Mouse (Mus musculus) intestine, postnatal 0 days (tissue): ENCODE data around the gene Slc22a18. TPM values are rescaled to one million over a fixed set of nuclear protein-coding genes. Genes with fewer than 3 reads are reported as not detected.
"Not testable (repeated sequence)": the region's sequence is repeated elsewhere in the genome, so short reads cannot be mapped to it uniquely, and the experiment has no call there.

ENCODE experiments used
- ATAC-seq: fragments of 200-750 bp; cut with Nextera tagmentation; 2 replicates; pipeline ENCODE4 v1.8.0; 2017; ENCODE audit warnings: mild to moderate bottlenecking, moderate TSS enrichment, moderate library complexity
- H3K27ac ChIP-seq: fragments of 300-500 bp; sonication (generic); 2 replicates; pipeline ENCODE4 v1.5.1; 2014; ENCODE audit warnings: mild to moderate bottlenecking, low read depth, low read length, moderate library complexity
- H3K27me3 ChIP-seq: fragments of 300-500 bp; sonication (generic); replicated peaks from 2 replicates; pipeline ENCODE4 v1.6.1; 2014; ENCODE audit warnings: low read length, mixed read lengths; ENCODE audit not compliant: control insufficient read depth, insufficient read depth
- H3K36me3 ChIP-seq: fragments of 300-500 bp; sonication (generic); 2 replicates; pipeline ENCODE4 v1.6.1; 2014; ENCODE audit warnings: mild to moderate bottlenecking, moderate library complexity; ENCODE audit not compliant: control insufficient read depth, insufficient read depth
- H3K4me1 ChIP-seq: fragments of 300-500 bp; sonication (generic); replicated peaks from 2 replicates; pipeline ENCODE4 v1.6.1; 2014; ENCODE audit warnings: antibody characterized with exemption, low read length, mixed read lengths; ENCODE audit not compliant: control insufficient read depth, insufficient read depth
- H3K4me2 ChIP-seq: fragments of 300-500 bp; sonication (generic); replicated peaks from 2 replicates; pipeline ENCODE4 v1.6.1; 2014; ENCODE audit warnings: low read depth, mild to moderate bottlenecking, moderate library complexity
- H3K4me3 ChIP-seq: fragments of 300-500 bp; sonication (generic); 2 replicates; pipeline ENCODE4 v1.5.1; 2014; ENCODE audit warnings: low read depth, low read length
- H3K9ac ChIP-seq: fragments of 300-500 bp; sonication (generic); 2 replicates; pipeline ENCODE4 v1.6.1; 2014; ENCODE audit warnings: mild to moderate bottlenecking, low read depth, low read length
- H3K9me3 ChIP-seq: fragments of 300-500 bp; sonication (generic); 2 replicates; pipeline ENCODE4 v1.6.1; 2016; ENCODE audit warnings: mixed run types; ENCODE audit not compliant: control insufficient read depth
- CTCF ChIP-seq: sonication (generic); IDR thresholded peaks from 2 replicates; pipeline ENCODE4 v1.5.1; 2016; ENCODE audit warnings: low read depth, mild to moderate bottlenecking, control low read depth, antibody characterized with exemption, moderate library complexity
- WGBS: fragments of 180-500 bp; shearing (Covaris S2); extraction: QIAGEN DNeasy Blood & Tissue Kit; methylation state at CpG from one replicate; pipeline ENCODE4 v1.1.7; 2014; 5-methylcytosine and 5-hydroxymethylcytosine counted together
- polyA plus RNA-seq: library from polyadenylated mRNA; unstranded; fragments of >200 nt; fragmentation: Nextera tagmentation; extraction: Ambion mirVana; gene quantifications from 2 replicates; pipeline ENCODE4 v1.2.1, GENCODE M21; 2015

The Slc22a18 gene
- polyA plus RNA-seq, 1 experiment from 2014 or later = 21.6 TPM

DNA sequence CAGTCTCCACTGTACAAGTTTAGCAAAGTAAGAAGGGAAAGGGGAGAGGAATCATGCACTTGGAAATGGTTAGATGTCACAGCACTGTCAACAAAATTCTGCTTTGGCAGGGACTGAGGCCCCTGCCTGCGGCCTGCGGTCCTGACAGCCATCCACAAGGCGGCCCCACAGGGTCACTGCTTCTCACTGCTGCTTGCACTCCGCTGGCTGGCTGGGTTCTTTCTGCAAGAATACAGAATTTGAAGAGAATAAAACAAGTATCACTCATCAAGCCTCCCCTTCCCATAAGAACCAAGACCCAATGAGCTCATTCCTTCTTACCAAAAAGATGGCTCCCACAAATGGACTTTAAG is 40.9 kb downstream of the Slc22a18 start:
- ATAC-seq = no peak
- H3K27me3 ChIP-seq = no peaks in the 10 kb centered on the region
- H3K9ac ChIP-seq = no peak overlapping the region
- no peak overlapping the region for H3K4me2 ChIP-seq
- no peak overlapping the region; the same call in 1 of the 2 replicates for H3K27ac ChIP-seq
- H3K9me3 ChIP-seq = no peaks in the 10 kb centered on the region
- TF ChIP-seq CTCF = no peak
- no peak overlapping the region for H3K4me3 ChIP-seq
- WGBS = 93% methylated on average over 4 of the region's 4 CpGs
- H3K36me3 ChIP-seq = peaks cover 67% of the 10 kb centered on the region
- H3K4me1 ChIP-seq = no peaks in the 10 kb centered on the region

DNA sequence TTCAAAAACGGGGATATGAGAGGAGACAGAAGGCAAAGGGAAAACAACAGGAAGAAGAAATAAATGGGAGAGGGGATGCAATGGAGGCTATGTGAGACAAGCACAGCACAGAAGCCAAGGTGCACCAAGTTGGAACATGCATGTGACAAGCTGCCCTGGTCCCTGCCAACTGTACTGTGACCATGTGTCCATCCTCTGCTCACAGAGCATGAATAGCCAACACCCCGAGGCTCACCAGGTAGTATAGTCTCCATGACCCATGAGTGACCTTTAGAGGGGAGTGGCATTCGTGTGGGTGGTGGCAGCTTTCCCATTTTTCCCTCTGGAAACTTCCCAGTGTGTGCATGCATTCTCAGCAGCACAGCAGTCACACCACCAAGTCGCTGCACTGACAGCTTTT is 45.8 kb downstream of the Slc22a18 start:
- Histone ChIP-seq H3K4me1 (no peaks in the 10 kb centered on the region), H3K9ac (no peak overlapping the region), H3K27ac (no peak overlapping the region), H3K36me3 (peaks cover 97% of the 10 kb centered on the region), H3K4me2 (no peak overlapping the region), H3K9me3 (no peaks in the 10 kb centered on the region), H3K4me3 (no peak overlapping the region), H3K27me3 (no peaks in the 10 kb centered on the region)
- 63% methylated on average over 4 of the region's 4 CpGs for WGBS
- TF ChIP-seq CTCF = no peak
- ATAC-seq = no peak

DNA sequence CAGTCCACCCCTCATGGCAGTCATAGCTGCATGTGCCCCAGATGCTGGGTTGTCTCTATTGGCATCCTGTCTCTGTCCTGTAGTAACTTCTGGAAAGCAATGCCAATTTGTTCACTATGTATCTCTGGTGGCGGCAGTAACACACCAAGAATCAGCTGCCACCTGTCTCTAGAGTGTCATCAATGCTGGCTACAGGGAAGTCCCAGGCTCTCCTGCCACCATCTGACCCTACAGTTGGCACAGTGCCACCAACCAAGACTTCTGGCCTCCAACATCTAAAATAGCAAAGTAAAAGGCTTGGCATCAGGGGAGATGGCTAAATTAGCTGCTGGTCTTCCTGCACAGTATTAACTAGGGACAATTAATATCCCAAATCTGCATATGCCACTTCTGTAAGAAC is 58.9 kb downstream of the Slc22a18 start:
- H3K27ac ChIP-seq = no peak overlapping the region
- no peaks in the 10 kb centered on the region for H3K27me3 ChIP-seq
- peaks cover 92% of the 10 kb centered on the region for H3K36me3 ChIP-seq
- H3K4me1 ChIP-seq = no peaks in the 10 kb centered on the region
- H3K9me3 ChIP-seq = no peaks in the 10 kb centered on the region
- H3K4me3 ChIP-seq = no peak overlapping the region
- 79% methylated on average over 1 of the region's 1 CpGs for WGBS
- no peak for ATAC-seq
- no peak overlapping the region for H3K4me2 ChIP-seq
- TF ChIP-seq CTCF = no peak
- no peak overlapping the region for H3K9ac ChIP-seq

- no peak for TF ChIP-seq CTCF
- no peak for ATAC-seq
- WGBS = 81% methylated on average over 2 of the region's 2 CpGs
- Histone ChIP-seq H3K27ac (no peak overlapping the region), H3K27me3 (no peaks in the 10 kb centered on the region), H3K4me3 (no peak overlapping the region), H3K4me2 (no peak overlapping the region), H3K4me1 (no peaks in the 10 kb centered on the region), H3K9me3 (no peaks in the 10 kb centered on the region), H3K9ac (no peak overlapping the region), H3K36me3 (peaks cover 92% of the 10 kb centered on the region)
Observed at GRCm38 (mm10) chr7:143533284-143533683, 59.7 kb downstream of the Slc22a18 start.

DNA sequence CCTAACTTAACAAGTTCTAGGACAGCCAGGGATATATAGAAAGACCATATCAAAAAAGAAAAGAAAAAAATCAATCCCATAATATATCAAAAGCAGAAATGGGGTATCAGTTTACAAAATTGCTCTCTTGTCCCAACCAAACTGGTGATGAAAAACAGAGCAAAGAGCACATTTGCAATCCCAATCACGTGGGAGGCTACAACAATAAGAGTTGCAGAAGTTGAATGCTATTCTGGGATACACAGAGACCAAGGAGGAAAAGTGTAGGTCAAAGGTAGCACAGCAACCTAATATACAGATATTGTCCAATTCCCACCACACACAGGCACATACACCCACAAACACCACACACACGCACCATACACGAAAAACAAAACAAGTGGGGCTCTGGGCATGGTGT is 62.7 kb downstream of the Slc22a18 start:
- H3K27ac ChIP-seq = no peak overlapping the region
- no peak overlapping the region for H3K4me3 ChIP-seq
- H3K4me2 ChIP-seq = no peak overlapping the region
- 86% methylated on average over 3 of the region's 3 CpGs for WGBS
- TF ChIP-seq CTCF = no peak
- H3K9me3 ChIP-seq = no peaks in the 10 kb centered on the region
- no peaks in the 10 kb centered on the region for H3K4me1 ChIP-seq
- peaks cover 77% of the 10 kb centered on the region for H3K36me3 ChIP-seq
- ATAC-seq = no peak
- H3K9ac ChIP-seq = no peak overlapping the region
- no peaks in the 10 kb centered on the region for H3K27me3 ChIP-seq

GRCm38 (mm10) chr7:143538229-143538628 is 64.7 kb downstream of the Slc22a18 start:
- ATAC-seq, H3K27ac ChIP-seq, H3K4me1 ChIP-seq, H3K9ac ChIP-seq, H3K9me3 ChIP-seq, H3K4me2 ChIP-seq, H3K27me3 ChIP-seq, H3K4me3 ChIP-seq: not testable (repeated sequence)
- H3K36me3 ChIP-seq = peaks cover 60% of the 10 kb centered on the region
- 70% methylated on average over 6 of the region's 6 CpGs for WGBS

GRCm38 (mm10) chr7:143538671-143539070 is 65.1 kb downstream of the Slc22a18 start:
- 61% methylated on average over 1 of the region's 1 CpGs for WGBS
- Histone ChIP-seq H3K9me3 (no peaks in the 10 kb centered on the region), H3K36me3 (peaks cover 55% of the 10 kb centered on the region), H3K4me3 (no peak overlapping the region), H3K9ac (no peak overlapping the region), H3K27ac (no peak overlapping the region), H3K27me3 (no peaks in the 10 kb centered on the region), H3K4me1 (no peaks in the 10 kb centered on the region; the same call in 1 of the 2 replicates), H3K4me2 (no peak overlapping the region)
- ATAC-seq = no peak
- no peak for TF ChIP-seq CTCF
